Comparison of ENCODE assay signal across 1 mouse cellular context in genomic region chr1:134526752-134527151, GRCm38 (mm10).
TF ChIP-seq lines count a peak whose summit lies in the region.

No protein-coding gene starts in this region.

TF ChIP-seq in MEL, 35 proteins besides CTCF, POLR2A, EP300 and RAD21 (continued from another document):
- TF ChIP-seq TAL1 (IDR thresholded peaks at IDR 0.05; ENCODE audit: low read length), result peak; percentile 96
- TF ChIP-seq SIN3A (IDR thresholded peaks at IDR 0.05; ENCODE audit: low read length), result peak; percentile 95
- no peak for TF ChIP-seq GABPA (IDR thresholded peaks at IDR 0.05; ENCODE audit: low read depth, low read length)
- TF ChIP-seq GATA1 (IDR thresholded peaks at IDR 0.05; ENCODE audit: low read depth, low read length), result peak; percentile 96
- TF ChIP-seq E2F4 (IDR thresholded peaks at IDR 0.05; ENCODE audit: borderline replicate concordance, low read depth, low read length), result no peak
- TF ChIP-seq POLR2AphosphoS2 (IDR thresholded peaks at IDR 0.05; ENCODE audit: low read length), result no peak
- peak; percentile 77 for TF ChIP-seq MYC (IDR thresholded peaks at IDR 0.05; ENCODE audit: low read depth, low read length)
- peak; percentile 48; the same call in 1 of the 2 replicates for TF ChIP-seq MAX (IDR thresholded peaks at IDR 0.05; ENCODE audit: low read length)
- no peak for TF ChIP-seq USF2 (IDR thresholded peaks at IDR 0.05; ENCODE audit: borderline replicate concordance in 1 of 2, insufficient read depth in 1 of 2, low read depth in 1 of 2, low read length in 2 of 2)
- no peak for TF ChIP-seq CHD1 (IDR thresholded peaks at IDR 0.05; ENCODE audit: low read depth, low read length)
- peak; percentile 98 for TF ChIP-seq TCF12 (IDR thresholded peaks at IDR 0.05; ENCODE audit: low read depth, low read length)
- TF ChIP-seq SMC3 (IDR thresholded peaks at IDR 0.05; ENCODE audit: low read depth, low read length), result no peak
- TF ChIP-seq MAZ (IDR thresholded peaks at IDR 0.05; ENCODE audit: low read depth, low read length), result 0 out of 2 replicates have a peak, but pooled peaks have one; percentile 38
- peak; percentile 86 for TF ChIP-seq MXI1 (IDR thresholded peaks at IDR 0.05; ENCODE audit: low read depth, low read length)
- TF ChIP-seq USF1 (IDR thresholded peaks at IDR 0.05; ENCODE audit: low read depth, low read length), result no peak
- TF ChIP-seq UBTF (IDR thresholded peaks at IDR 0.05; ENCODE audit: borderline replicate concordance, insufficient read depth, low read depth, low read length), result no peak
- TF ChIP-seq JUND (IDR thresholded peaks at IDR 0.05; ENCODE audit: low read depth, low read length), result no peak
- peak; percentile 99 for TF ChIP-seq ETS1 (IDR thresholded peaks at IDR 0.05; ENCODE audit: low read depth, low read length)
